Mouse (Mus musculus) fibroblast of lung, adult 2 months (primary cell): ENCODE data around the gene Prrc2a.

ENCODE experiments used
- DNase-seq: peaks from one replicate; pipeline ENCODE4 v3.0.0-alpha.2; 2011; ENCODE audit warnings: low read depth

The Prrc2a gene

DNA sequence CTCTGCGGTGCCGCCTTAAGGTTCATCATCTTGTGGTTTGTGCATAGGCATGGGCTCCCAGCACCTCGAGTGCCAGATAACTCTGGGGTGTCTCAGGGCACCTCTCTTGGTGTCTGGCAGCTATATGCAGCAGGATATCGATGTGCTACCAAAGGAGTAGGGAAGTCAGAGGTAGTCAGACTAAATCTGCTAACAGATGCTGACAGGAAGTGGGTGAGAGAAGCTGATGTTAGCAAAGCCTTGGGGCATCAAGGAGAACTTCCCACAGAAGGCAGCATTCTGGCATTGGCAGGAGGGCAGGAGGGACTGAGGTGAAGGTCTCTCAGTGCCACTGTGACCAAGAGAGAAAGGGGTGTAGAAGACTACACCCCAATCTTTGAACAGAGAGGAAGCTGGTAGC, 25.4 kb upstream of the Prrc2a start:
- no peak for DNase-seq

DNA sequence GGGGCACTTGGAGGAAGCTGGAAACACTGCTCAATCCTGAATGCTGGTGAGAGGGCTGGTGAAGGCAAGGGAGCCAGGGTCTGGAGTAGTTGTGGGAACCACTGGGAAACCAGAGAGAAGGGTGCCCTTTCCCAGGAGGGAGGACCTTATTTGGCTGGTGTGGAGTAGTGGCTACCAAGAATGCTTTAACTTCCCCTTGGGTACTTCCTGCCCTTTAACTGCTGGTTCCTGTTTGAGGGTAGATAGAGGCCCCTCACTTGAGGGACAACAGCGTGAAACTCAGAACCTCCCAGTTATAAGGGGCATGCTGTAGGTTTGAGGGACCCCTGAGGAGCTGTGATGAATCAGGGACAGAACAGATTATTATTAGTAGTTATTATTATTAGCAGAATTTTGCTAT, 24.5 kb upstream of the Prrc2a start:
- no peak for DNase-seq

DNA sequence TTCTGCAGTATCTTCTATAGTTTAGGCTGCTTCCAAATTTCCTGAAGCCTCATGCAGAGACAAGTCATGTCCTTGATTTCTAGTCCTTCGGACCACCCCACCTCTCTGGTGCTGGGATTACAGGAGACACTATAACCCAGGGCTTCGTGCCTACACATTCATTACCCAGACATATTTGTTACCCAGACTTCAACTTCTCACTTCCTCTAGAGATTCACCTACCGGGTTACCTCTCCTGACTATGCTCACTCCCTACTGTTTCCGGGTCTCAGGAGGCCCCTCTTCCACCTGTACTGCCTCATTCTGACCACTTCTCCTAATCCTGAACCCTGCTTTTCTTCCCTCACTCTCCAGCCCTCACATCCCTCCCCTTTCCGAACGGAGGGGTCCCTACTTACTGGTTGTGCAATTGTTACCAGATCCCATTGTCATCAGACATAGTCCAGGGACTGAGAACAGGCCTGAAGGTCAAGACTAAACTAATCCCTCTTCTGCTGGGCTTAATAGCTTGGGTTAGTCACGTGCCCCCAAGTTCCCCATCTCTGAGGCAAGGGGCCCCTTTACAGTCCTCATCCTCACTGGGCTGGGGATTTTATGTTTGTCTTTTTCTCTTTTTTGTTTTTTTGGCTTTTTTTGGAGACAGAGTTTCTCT, 23.4 kb upstream of the Prrc2a start, which contains the start of gene Lst1:
Gene Lst1 (minus strand): TSS at position 481 of the 652 bp plus-strand sequence.
- DNase-seq: no peak

DNA sequence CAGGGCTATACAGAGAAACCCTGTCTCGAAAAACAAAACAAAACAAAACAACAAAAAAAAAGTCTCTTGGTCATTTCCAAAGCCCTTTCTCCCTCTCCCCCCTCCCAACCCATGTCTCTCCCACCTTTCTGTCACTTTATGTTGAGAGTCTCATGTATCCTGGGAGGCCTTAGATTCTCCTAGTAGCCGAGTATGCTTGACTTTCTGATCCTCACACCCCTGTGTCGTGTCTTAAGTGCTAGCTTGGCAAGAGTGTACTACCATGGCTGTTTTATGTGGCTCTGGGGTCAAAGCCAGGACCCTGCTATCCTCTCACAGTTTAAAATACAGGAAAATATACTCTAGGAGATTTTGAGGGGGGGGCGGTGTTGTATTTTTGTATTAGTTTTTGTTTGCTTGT, 22.6 kb upstream of the Prrc2a start:
- DNase-seq: no peak

DNA sequence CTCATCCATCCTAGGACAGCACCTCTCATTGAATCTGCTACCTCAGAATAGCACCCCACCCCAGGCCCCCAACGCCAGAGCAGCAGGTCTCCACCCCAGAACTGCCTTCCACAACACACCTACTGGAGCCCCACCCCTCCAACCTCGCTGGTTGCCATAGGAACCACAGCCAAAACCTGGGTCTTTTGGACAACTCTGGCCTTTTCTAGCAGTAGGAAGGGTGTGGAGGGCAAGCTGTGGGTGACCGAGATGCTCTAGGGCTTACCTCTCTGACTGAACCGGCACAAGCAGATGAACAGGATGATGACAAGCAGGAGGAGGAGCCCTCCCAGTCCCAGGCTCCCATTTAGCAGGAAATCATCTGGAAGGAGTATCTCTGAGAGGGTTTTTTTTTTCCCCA, 22.0 kb upstream of the Prrc2a start:
- no peak for DNase-seq

DNA sequence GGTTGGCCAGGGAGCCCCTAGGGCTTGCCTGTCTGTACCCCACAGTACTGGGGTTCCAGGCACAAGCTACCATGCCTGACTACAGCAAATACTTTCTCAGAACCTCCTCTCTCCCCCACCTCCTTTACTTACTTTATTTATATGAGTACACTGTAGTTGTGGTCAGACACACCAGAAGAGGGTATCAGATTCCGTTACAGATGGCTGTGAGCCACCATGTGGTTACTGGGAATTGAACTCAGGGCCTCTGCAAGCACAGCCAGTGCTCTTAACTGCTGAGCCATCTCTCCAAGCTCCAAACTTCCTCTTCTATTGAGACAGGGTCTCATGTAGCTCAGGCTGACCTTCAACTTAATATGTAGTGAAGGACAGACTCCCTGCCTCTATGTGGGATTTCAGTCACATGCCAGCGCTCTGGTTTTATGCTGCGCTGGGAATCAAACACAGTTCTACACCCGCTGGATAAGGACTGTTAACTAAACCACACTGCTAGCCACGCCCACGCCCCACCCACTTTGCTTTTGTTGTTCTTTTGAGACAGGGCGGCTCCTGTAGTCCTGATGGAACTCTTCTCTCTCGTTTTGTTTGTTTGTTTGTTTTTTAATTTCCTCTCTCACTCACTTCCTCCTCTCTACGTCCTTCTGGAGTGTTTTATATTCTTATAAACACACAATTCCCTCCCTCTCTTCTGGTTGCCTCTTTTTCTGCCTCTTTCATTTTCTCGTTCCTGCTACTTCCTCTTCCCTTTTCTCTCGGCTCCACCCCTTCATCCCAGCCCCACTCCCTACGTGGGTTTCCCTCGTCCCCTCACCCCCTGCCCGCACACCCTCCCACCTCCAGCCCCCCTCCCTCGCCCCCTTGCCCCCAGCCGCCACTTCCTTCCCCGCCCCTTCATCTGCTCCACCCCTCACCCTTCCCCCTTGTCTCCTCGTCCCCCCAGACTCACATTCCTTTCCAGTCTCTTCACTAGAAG, 21.2 kb upstream of the Prrc2a start:
- DNase-seq: no peak

DNA sequence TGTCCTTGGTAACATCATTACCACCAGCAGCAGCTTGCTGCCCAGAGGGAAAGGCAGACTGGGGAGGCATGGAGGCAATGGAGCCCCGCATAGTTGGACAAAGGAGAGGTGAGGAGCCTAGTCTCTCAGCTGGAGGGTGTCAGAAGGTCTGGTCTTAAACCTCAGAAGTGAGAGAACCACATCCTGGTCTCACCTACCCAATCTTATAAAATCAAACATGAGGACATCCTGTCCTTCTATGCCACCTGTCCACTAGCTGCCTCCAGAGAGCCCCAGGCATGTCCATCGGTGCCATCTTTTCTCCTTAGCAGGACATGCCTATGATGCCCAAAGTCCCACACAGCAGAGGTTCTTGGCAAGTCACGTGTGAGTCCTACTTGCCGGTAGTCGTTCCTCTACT, 15.4 kb upstream of the Prrc2a start:
- DNase-seq: no peak

DNA sequence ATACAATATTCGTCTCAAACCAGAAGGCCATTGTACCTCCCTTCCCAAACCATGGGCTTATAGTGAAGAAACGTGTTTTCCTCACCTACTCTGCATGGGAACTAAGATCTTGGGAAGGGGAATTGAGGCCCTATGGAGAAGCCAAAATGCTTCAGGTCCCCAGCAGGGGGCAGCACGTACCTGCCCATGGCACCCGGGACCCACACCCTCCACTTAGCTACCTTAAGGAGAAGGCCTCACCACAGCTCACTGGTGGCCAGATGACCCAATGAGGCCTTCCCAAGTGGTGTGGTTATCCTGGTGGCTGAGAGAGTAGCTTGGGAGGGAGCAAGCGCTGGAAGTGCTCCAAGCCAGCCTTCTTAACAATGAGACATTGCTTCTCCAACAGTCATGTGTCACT, 13.8 kb upstream of the Prrc2a start:
- DNase-seq: no peak

DNA sequence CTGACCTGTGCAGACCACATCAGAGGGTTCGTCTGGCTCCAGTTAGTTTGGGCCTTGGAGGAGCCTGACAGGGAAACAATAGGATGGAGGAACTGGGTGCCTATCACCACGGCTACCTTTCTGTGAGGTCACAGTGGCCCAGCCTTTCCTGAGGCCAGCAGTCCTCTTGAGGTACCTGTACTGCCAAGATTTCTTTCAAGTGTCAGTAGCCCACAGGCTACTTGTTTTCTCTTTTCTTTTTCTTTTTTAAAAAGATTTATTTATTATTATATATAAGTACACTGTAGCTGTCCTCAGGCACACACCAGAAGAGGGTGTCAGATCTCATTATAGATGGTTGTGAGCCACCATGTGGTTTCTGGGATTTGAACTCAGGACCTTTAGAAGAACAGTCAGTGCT, 11.3 kb upstream of the Prrc2a start, which contains the start of gene Aif1:
Gene Aif1 (minus strand): TSS at position 101 of the 400 bp plus-strand sequence.
- no peak for DNase-seq

DNA sequence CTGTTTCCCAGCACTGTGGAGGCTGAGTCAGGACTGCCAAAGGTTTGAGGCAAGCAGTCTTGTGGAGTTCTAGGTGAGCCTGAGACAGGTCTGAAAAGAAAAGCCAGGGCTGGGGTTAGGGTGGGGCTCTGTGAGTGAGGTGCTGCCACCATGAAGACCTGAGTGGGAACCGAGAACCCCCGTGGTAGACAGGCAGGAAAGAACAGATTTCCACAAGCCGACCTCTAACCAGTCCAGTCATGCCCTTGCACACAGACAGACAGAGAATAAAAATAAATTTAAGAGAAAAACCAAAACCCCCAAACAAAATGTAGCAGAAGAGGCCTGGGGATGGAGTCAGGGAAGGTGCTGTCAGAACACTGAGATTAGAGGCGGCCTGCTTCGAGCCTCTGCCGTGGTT, 10.7 kb upstream of the Prrc2a start:
- no peak for DNase-seq

DNA sequence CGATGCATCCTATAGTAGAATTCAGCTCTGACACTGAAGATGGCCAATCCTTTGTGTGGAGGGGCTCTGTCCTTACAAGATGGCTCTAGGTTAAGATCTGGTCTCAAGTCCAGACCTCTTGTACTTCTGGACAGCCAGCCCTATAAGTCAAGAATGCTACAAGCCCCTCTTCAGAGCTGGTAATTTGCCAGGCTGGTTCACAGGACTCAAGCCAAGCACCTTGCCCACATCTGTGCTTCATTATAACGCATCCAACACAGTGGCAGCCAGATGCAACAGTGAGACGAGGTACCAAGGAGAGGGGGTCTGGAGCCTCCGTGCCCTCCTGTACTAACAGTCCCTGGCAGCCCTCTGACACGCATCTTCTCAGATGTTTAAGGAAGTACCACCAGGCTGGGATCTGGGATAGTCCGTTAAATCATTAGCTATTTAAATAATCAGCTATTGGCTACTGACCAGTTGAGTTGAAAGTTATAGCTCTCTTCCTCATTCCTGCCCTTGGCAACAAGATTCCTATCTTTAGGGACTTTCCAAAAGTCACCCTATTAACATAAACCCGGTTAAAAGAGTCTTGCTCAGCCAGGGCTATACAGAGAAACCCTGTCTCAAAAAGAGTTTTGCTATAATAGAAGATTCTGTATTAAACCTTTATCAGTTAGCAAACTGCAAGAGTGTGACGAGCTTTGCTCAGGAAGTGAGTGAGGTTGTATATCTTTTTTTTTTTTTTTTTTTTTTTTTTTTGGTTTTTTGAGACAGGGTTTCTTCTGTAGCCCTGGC, 9.7 kb upstream of the Prrc2a start:
- DNase-seq: no peak

DNA sequence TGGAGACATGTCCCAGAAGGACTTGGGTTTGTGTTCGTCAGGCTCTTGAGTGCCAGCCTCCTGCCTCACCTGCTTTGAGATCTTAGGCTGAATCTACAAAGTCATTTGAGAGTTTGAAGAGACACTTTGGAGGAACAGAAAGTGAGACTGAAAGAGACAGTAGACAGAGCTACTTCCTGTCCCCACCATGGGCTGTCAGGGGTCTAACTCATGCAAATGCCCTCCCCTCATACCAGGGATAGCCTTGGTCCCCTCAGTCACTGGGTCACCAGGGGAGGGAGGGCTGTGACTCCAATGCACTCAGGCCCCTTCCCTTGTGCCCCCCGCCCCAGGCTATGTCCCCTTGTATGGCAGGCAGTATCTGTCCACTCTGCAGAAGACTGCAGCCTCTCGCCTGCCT, 8.6 kb upstream of the Prrc2a start:
- no peak for DNase-seq

DNA sequence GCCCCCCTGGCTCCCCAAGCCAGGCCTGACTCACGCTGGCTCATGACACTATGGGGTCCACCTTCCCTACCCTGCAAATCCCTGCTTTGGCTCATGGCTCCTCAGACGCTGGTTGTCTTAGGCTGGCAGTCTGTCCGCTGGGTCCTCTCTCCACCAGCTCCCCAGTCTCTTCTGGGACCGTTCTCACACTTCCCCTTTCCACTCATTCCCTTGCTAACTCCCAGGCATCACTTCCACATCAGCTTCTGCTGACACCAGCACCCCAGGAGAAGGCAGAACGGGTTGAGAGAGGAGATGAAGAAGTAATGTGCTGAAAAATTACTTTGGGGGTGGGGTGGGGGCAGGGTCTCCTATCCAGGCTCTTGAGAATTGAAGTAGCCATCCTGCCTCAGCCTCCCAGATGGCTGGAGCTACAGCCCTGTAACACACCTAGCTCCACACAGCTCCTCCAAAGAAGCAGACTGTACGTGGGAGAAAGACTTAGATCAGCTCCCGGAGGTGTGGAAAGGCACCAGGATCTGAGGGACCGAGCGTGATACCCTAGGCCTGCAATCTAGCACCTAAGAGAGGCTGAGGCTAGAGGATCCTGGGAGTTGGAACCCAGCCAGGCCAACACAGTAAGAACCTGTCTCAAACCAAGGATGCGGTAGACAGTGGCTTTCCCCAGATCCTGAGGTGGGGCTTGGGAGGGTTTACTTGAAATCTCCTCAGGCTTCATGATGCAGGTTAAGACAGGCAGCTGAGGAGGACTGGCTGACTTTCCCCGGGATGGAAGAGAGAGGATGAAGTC, 7.9 kb upstream of the Prrc2a start:
- no peak for DNase-seq

DNA sequence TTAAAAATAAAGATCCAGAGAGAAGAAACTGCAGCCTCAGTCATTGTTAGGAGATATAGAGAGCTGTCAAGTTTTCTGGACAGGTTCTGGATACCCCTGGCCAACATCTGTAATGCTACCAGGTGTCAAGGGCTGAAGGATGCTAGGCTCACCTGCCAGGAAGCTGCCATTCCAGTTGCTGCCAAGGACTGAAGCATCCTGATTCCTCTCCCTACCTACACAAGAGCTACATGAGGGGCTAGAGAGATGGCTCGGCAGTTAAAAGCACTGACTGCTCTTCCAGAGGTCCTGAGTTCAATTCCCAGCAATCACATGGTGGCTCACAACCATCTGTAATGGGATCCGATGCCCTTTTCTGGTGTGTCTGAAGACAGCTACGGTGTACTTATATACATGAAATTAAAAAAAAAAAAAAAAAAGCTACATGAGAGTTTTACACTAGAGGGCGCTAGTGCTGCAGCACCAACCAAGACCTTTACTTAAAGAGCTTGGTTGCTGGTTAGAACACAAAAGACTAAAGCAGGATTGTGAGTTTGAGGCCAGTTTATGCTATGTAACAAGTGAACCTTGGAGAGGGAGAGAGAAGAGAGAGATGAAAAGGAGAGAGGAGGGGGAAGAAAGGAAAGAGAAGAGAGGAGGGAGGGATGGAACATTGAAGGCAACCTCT, 4.0 kb upstream of the Prrc2a start:
- DNase-seq: no peak

DNA sequence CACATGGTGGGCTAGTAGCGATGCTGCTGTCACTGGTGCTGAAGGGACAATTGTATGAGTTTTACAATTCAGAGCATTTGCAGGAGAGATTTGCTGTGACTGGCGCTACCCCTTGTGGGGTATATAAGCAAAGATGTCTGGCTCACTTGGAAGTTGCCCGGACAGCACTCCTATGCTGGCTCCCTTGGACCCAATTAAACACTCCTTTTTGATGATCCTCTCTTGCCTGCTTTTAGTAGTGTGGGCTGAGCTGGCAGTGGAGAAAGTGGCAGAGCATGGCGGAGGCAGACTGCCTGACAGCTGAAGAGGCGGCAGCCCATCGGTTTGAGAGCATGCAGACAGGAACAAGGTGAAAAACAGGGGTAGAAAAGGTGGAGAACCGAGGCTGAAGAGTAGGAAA, 3.1 kb upstream of the Prrc2a start:
- DNase-seq: no peak

DNA sequence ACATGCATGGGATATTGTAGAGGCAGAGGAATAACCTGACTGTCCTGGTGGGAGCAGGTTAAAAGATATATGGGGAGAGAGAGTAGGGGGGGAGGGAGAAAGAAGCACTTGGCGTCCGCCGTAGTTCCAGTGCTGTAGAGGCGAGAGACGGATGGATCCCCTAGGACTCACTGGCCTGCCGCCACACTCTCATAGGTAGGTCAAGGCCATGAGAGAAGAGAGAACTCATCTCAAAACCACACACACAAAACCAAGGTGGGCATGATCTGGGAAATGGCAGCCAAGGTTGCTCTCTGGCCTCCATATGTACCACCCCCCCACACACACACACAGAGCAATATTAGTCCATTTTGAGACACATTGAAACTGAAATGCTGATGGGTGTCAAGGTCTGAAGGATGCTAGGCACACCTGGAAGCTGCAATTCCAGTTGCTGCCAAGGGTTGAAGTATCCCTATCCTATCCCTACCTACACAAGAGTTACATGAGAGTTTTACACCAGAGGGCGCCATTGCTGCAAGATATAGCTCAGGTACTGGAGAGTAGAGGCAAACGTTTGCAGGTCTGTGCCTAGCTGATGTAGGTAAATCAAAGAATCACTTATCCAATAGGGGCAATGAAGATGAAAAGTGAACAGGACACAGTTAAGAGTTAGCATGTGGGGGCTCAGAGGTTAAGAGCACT, 1.8 kb upstream of the Prrc2a start:
- no peak for DNase-seq

DNA sequence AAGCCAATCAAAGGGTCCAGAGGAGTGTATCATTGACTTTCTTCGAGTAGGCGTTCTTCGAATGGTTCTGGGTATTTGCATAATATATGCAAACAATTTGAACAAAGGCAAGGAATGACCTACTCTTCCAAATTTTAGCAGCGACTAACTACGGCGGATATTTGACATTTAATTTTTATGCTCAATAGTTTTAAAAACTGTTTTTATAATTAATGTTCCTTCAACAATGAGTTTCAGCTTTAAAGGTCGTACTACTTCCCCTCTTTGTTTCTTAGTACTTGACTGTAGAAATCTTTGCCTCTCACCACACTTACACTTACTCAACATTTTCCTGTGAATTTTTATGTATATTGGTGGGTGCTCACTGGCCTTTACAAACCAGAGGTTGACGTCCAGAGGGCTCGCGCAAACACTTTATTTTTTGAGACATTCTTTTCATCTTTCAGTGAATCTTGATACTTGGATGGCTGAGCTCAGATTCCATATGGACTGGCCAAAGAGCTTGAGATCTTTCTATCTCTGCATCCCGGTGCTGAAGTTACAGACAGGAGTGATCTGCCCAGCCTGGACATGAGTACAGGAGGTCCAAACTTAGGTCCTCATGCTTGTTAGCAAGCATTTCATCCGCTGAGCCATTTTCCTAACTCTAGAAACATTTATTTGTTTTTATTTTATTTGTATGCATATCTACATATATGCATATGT, 906 bp upstream of the Prrc2a start:
- no peak for DNase-seq

DNA sequence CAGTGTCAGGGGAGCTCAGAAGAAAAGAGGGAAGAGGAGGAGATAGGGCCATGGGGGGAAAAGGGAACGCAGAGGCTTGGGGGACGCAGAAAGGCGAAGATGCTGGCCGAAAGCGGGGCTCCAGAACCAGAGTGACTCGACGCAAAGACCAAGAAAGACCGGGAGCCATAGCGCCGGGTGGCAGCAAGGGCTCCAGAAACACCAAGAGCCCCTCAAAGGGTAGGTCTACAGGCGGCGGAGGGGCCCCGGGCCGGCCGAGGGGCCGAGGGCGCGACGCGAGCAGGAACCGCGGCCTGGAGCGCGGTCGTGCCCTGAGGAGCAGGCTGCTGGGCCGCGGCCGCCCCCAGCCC, 504 bp downstream of the Prrc2a start:
- no peak for DNase-seq

DNA sequence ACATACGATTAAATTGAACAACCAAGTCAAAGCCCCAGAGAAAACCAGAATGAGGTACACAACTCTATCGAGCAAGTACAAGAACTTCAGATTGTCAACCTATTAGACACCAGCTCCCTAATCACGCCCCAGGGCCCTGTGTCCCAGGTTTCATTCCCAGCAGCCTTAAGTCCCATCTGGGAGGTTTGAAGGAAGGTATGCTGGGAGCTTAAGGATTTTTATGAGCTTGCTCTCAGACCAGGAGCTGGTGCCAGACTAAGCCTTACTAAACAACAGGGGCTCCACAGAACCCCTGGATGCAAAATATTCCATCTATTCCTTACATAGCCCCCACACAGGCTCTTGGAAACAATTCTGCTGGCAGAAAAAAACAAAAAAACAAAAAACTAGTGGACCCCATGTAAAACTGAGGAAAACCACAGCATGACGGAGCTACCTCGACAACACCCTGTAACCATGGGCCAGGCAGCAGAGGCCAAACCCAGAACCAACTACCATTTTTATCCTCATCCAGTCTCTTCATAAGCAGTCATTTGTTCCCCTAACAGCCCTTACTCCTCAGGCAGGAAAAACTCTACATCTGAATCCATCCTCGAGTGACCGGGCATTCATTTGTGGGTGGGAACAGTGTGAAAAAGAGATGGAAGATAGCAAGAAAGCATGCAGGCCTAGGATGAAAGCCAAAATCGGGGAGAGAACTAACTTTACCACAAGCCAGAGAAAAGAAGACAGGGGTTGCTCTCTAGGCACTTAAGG, 1.2 kb downstream of the Prrc2a start:
- DNase-seq: no peak
